Mouse (Mus musculus) layer of hippocampus, adult 8-10 months (tissue): ENCODE measurements around the gene Psma3. TPM values are rescaled to one million over a fixed set of nuclear protein-coding genes. Genes with fewer than 3 reads are reported as not detected.
"Not testable (repeated sequence)": the region's sequence is repeated elsewhere in the genome, so short reads cannot be mapped to it uniquely, and the experiment has no call there.

Experiments used
- DNase-seq, 2 experiments: peaks; one replicate each; pipeline ENCODE4 v3.0.0; 2022; ENCODE audit warnings: low spot score in 2 of 2
- total RNA-seq, 4 experiments: library from RNA; stranded (reverse); gene quantifications; 2 replicates each; pipeline ENCODE4 v1.2.4; 2022

Gene Psma3
- total RNA-seq, 4 experiments from 2014 or later = 177 to 217 (median 209) TPM

DNA sequence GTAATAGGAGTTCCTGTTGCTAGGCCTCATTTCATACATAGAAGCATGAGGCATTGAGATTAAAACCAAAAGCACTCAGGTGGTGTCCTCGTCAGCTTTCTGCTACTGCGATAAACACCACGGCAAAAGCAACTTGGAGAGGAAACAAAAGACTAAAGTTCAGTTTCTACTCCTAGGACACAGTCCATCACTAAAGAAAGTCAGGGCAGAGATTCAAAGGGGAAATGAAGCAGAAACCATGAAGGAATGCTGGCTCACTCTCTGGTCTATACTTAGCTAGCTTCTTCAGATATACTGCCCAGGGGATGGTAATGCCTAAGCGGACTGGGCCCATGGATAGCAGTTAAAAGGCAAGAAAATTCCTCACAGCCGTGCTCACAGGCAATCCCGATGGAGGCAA lies 27.0 kb downstream of the Psma3 start:
- DNase-seq = no peak

DNA sequence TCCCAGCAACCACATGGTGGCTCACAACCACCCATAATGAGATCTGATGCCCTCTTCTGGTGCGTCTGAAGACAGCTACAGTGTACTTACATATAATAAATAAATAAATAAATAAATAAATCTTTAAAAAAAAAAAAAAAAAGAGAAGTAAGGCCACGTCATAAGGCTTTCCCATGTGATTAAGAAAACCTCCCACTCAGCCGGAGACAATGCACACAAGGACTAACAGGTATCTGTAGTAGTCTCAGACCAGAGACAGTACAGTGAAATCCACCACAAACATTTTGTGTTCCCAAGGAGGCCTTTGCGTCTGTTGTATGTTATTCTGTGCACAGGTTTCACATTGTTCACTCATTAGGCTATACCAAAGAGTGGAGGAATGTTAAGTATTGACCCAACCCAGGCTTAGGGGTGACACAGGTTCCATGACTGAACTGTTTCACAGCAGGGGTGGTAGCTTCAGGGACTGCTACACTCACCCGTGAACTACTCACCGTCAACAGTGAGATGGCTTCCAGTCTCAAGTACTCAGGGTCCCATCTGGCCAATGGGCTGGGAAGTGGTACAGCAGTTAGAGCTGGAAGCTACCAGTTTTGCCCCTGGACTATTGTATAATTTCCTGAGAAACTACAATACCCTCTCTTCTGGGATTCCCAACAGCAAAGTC lies 29.5 kb downstream of the Psma3 start:
- no peak for DNase-seq

DNA sequence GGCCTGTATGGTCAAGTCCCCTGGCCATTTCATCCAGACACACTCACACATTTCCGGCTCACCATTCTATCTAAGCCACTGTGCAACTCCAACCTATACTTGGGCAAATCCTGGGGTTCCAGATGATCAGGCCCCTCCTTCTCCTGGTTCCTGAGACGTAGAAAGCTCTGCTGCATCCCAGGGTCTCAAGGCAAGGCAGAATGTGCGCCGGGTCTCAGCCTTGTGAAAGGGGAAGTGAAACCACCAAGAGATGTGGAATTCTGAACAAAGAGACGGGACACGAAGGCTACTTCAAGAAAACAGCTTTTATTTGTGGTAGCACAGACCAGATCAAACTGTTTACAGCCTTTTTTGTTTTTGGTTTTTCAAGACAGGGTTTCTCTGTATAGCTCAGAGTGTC lies 31.7 kb downstream of the Psma3 start:
- no peak for DNase-seq

DNA sequence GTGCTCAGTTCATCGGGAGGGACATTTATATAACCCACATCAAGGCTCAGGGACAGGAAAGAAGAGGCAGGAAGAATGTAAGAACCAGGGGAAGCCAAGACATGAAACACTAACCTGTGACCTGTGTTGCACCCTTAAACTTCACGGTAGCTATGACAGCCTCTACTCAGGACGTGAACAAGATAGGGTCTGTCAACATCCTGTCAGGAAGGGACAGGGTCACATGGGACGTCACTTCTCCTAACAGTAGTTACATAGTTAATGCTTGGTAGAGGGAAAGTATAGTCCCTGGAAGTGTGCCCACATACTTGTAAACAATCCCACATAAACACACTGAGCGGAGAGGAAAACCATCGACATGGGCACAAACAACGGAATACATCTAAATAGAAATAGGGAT lies 32.5 kb downstream of the Psma3 start:
- no peak for DNase-seq

DNA sequence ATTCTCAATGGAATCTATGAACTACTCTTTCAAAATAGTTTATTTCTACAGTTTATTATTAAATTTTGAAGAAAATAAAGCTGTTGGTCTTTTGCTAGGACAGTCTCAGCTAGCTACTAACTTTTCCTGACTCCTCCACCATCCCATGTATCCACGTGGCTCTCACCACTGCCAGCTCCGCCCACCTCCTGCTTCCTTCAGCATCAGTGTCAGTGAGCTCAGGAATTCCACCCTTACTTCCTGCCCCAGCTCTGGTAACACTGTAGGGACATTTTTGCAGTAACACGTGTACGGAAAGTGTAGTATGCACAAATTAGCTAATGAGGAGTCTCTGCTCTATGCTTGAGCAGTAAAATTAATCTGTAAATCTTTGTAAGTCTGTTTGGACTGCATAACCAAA lies 35.3 kb downstream of the Psma3 start:
- no peak for DNase-seq

DNA sequence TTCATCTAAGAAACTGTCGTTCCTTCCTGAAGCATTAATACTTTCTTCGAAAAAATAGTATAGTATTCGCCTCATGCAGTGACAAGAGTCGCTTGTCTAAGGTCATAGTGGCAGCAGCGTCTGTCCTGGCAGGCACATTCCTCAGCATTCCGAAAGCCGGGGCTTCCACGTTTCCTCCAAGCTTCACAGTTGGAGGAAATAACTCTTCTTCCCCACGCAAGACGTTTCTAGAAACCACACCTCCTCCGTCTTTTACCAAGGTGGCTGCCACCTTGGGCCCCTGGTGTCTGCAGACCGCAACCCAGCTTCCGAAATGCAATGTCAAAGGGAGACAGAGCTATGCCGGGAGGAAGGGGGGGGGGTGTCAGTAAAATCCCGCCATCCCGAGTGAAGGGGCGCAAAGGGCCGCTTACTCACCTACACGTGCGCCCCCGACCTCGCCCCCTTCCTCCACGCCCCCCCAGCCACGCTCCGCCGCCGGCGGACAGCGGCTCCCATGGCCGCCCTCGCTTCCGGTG lies 40.5 kb downstream of the Psma3 start:
- no peak for DNase-seq

DNA sequence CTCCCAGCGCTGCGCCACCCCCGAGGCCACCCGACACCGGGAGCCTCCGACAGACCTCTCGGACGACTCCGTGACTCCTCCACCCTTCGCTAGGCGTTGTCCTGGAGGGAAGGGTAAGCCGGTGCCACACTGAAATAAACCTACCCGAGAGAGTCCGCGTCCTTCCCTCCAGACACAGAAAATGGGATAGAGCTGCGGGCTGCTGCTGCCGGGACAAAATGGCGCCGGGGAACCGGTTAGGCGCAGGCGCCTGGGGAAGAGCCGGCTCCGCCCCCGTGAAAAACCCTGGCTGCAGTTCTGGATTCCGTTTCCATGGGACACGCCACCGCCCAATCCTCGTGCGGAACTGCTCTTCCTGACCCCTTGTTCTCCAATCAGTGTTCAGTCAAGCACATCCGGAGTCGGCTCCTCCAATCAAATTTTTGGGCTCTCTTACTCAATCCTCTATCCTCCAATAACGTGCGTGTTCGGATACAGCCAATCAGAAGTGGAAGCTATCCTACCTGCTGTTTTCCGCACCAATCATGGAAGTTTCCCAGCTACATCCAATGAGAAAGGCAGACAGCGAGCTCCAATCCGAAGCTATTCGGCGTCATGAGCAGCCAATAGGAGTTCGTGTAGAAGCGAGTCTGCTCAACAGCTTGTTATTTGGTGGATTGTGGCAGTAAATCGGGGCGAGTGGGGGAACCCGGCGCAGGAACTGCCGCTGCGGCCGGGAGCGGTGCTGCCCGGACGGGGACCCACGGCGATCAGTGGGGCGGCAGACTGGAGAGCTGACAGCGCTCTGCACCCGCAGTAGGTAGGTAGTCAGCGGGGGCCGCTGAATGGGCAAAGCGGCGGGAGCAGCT lies 41.2 kb downstream of the Psma3 start, which contains the start of gene Arid4a:
Arid4a (plus strand) TSS at position 628 of the 848 bp plus-strand sequence.
- DNase-seq = peak; percentile 99 to 100

DNA sequence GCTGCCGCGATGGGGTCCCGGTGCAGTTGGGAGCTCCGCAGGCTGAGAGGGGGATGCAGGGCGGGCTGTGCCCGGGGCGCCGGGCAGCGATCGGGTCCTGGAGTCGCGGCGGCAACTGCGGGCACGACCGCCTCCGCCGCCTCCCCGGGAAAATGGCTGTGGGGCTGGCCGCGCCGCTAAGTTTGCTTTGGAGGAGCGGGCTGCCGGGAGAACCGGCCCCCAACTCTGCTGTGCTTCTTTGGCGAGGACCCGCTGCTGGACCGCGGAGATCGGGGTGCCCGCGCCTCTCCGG lies 41.7 kb downstream of the Psma3 start:
- no peak for DNase-seq

DNA sequence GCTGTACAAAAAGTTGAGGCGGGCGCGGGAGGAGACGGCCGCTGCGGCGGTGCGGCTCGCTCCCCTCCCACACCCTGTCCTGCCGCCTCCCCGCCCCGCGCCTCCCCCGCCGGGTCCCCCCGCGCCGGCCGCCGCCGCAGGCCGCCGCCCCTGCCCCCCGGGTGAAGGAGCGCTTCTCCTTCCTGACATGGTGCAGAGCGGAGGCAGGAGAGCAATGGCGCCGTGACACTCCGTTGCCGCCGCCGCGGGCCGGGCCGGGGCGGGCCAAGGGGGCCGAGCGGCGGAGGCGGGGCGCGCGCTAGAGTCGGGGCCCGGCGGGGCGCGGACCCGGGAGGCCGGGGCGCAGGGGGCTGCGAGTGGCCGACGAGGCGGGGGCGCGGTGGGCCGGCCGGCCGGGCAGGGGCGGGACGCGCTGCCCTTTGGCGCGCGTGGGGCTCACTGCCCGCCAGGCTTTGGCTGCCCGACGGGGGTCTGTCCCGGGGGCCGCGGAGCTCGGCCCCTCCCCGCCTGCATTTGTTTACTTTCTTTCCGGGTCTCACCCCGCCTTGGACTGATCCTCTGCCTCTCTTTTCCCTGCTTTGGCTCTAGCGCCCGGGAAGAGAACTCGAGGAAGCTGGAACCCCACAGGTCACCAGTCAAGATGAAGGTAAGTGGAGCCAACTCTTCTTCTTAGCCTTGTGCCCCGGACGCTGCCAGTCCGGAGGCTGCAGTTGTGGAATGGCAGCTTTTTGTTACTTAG lies 42.3 kb downstream of the Psma3 start:
- DNase-seq = no peak

DNA sequence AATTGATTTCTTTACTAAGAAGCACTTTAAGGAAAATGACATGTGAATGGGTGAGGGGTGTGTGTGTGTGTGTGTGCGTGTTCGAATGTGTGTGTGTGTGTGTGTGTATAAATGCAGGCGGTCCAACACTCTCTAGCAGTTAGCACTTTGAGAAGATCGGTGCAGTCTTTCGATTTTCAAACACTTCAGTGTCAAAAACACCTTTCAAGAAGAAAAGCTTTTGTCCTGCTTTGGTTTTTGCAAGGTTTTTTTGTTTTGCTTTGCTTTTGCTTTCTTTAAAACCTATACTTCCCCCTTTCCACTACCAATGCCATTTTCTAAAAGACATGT lies 42.8 kb downstream of the Psma3 start:
- no peak for DNase-seq

DNA sequence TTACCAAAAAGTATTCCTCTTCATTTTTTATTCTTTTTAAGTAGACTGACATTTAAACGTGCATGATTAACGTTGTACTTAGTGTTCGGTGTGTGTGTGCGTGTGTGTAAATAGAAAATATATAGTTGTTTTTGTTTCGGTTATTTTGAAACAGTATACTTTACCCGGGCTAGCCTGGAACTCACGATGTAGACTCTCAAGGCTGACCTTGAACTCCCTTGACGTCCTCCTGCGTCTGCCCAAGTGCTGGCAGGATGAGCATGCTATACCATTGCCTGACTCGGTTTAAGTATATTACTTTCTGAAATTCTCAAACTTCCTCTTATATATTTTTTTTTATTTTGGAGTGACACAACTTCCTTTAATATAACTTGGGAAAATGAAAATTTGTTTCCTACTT lies 43.4 kb downstream of the Psma3 start:
- no peak for DNase-seq

DNA sequence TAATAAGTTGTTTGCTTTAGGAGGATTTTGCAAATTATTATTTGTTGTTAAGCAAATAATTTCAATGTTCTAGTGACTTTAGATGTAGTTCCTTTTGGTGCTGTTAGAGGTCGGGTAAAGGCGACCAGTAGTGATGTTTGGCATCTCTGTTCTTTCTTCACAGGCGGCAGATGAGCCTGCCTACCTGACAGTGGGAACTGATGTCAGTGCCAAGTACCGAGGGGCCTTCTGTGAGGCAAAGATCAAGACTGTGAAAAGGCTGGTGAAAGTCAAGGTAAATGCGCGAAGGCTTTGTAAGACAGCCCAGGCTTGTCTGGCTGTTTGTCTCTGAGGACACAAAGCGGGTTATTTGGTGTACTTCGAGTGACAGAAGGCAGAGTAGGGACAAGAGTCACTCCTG lies 44.8 kb downstream of the Psma3 start:
- no peak for DNase-seq

DNA sequence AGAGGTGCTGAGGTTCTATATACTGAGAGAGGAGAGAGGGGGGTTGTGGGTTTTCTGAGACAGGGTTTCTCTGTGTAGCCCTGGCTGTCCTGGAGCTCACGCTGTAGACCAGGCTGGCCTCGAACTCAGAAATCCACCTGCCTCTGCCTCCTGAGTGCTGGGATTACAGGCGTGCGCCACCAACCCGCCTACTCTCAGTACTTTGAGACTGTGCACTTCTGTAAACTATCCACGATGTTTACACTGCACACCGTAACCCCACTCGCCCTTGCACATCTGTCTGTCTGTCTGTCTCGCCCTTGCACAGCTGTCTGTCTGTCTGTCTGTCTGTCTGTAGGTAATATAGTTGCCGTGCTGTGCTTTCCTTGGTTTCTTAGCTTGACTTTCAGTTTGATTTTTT lies 50.0 kb downstream of the Psma3 start:
- no peak for DNase-seq

DNA sequence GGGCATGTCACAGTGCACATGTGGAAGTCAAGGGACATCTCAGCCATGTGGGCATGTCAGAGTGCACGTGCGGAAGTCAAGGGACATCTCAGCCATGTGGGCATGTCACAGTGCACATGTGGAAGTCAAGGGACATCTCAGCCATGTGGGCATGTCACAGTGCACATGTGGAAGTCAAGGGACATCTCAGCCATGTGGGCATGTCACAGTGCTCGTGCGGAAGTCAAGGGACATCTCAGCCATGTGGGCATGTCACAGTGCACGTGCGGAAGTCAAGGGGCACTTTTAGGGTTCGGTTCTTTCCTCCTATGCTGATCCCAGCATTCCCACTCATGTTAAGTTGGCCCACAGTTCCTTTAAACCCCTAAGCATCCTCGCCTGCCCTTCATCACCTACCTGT lies 53.8 kb downstream of the Psma3 start:
- not testable (repeated sequence) for DNase-seq

DNA sequence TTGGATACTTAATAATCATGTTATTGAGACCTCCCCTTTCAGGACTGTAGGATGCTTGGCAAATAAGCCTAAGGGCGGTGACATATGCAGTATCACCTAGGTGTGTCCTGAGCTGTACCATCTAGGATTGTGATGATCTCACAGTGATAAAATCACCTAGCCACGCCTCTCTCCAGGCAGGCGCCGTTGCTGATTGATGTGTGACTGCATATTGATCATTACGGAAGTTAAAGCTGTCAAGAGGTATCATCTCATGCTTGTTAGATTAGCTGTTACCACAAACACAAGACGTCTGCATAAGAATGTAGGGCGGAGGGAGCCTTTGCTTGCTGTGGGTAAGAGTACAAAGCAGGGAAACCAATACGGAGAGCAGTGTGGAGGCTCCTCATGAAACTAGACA lies 55.8 kb downstream of the Psma3 start:
- DNase-seq = no peak

DNA sequence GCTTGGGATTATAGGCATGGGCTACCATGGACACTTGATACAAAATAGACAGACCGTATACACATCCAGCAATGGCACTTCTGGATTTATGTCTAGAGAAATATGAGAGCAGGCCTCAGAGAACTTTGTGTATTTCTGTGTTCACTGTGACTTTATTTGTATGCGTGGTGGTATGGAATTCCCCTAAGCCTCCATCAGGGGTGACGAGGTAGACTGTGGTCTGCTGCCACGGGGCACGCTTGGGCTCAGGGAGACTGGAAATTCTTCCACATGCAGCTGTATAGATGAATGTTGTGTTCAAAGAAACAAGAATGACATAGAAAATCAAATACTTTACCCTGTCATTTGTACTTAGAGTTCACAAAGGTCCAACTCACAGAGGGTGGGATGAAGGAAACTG lies 56.3 kb downstream of the Psma3 start:
- no peak for DNase-seq

DNA sequence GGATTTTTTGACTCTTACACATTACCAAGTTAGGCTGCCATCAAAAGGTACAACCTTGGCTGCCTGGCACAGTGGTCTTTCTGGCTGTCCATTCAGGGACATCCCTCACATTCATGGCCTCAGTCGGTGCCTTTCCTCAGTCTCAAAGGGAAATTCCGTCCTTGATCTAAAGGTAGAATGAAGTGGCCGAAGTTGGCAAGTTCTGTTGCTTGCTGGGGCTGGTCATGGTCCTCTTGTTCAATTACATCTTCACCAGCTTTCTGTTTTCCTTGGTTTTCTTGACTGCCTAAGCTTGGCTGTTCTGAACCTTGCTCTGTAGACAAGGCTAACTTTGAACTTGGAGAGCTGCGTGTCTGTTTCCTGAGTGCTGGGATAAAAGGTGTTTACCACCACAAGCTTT lies 61.4 kb downstream of the Psma3 start:
- no peak for DNase-seq

DNA sequence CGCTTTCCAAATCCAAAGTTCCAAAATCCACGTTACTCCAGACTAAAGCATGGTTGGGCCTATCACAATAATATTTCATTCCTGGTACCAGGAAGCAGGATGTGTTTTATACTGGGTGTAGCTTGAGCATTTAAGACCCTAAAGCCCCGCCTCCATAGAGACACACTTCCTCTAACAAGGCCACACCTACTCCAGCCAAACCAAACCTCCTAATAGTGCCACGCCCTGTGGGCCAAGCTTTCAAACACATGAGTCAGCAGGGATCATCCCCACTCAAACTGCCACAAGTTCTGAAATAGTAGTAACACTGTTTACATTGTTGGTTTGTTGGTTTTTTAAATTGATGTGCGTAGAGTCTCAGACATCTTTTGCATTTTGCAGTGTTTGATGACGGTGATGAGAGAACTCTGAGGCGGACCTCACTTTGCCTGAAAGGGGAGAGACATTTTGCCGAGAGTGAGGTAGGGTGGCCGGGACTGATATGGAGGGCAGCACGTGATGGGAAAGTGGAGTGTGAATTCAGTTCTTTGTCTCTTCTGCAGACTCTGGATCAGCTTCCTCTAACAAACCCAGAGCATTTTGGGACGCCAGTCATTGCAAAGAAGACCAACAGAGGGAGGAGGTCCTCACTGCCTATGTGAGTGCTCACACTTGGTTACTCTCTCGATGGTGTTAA lies 62.4 kb downstream of the Psma3 start:
- no peak for DNase-seq

DNA sequence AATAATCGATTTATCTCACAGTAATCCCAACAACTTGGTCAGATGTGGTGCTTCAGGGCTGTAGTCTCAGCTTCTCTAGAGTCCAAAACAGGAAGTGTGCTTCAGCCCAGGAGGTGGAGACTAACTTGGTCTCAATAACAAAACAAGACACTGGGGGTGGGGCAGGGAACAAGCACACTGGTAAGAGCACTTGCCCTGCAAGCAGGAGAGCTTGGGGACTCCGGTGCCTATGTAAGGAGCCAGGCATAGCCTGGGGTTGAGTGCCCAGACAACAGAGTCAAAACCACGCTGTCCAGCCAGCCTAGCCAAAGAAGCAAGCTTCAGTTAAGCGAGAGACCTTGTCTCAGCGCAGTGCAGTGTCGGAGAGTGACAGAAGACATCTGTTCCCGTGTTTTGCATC lies 66.0 kb downstream of the Psma3 start:
- DNase-seq = no peak

DNA sequence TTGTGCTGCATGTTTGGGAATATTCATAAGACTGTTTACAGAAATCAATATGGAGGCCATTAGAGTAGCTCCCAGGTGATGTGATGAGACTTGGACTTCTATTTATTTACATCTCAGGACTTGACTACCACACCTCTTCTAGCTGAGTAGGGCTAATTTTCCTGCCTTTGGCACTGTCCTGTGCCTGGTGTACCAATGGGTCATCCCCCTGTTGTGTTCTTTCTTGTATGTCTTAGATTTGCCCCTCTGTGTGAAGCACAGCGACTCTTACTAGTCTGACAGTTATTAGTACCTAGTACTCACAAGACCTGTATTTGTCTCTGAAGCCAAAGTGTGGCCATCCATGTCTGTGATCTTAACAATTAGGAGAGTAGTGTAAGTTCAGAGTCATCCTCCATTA lies 68.0 kb downstream of the Psma3 start:
- DNase-seq = no peak

DNA sequence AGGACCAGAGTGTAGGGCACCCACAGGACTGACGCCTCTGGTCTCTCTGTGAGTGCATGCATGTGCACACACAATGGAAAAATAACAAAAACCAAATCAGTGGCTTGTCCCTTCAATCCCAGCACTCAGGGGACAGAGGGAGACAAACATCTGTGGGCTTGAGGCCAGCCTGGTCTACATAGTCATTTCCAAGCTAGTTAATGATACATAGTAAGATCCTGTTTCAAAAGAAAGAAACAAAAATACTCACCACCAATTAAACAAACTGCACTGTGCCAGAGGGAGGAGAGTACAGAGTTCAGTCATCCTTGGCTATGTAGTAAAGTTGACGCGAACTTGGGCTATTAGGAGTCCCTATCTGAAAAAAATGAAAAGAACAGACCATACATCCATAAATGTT lies 69.2 kb downstream of the Psma3 start:
- no peak for DNase-seq

DNA sequence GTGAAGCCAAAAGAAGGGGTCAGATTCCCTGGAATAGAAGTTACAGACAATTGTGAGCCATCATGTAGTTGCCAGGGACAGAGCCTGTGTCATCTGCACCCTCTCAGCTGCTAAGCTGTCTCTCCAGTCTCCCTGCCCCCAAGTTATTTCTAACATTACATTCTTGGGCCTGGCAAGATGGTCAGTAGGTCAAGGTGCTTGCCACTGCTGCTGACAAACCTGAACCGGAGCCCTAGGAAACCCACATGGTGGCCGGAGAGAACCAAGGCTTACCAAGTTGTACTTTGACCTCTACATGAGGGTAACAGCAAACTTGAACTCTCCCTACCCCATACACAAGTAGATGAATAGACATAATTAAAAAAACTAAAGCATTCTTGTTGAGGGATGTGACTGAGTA lies 70.1 kb downstream of the Psma3 start:
- DNase-seq = no peak
